Comparison of ENCODE assay signal across 9 mouse cellular contexts in the genomic region with DNA sequence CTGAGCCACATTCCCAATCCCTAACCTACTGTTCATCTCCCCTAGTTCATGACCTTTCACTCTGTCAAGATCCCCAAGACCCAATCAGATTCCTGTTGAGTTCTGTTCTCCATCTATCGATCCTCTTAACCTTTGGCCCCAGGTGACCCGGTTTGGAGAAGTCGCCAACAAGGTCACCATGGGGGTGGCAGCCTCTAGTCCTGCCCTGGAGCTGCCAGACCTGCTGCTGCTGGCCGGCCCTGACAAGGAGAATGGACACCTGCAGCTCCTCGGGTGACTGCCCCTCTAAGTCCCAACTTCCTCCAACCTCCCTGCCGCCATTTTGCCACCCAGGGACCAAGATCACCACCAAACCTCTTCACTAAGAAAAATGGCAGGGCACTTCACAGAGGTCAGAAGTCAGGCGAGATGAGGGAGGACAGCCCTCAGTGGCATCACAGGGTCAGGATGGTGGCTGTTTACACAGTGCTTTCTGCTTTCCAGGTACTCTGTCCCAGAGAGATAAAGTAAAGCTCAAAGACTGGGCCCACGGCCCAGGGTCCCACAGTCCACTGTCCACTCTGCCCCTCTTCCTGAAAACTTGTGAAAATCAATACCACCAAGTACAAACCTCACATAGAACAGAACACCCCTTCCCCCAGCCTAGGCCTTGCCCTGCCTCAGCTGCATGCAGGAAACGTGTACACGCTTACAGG. TPM values are rescaled to one million over a fixed set of nuclear protein-coding genes. Genes with fewer than 3 reads are reported as not detected.
A peak's percentile ranks its signal among the peaks of the same experiment; 100 is the strongest.
DNase-seq lines count a peak whose midpoint lies in the region; ATAC-seq lines count a peak whose summit lies in the region.
"Had no signal": no experiment of that assay in that cellular context is flagged by ENCODE, and none has a peak within 500 bp of the region (broad histone marks: within the 10 kb centered on the region; RNA-seq: fewer than 3 reads in every experiment).

No protein-coding gene starts in this region.

- no peaks in the 10 kb centered on the region for H3K27me3 ChIP-seq in limb, embryonic 15.5 days

- H3K27ac ChIP-seq in limb, embryonic 15.5 days = no peak overlapping the region; the same call in 1 of the 2 replicates

- H3K4me2 ChIP-seq in limb, embryonic 15.5 days = peak overlapping the region; percentile 82

- DNase-seq in cerebellum, adult 9-11 months = peak; percentile 67
- peak; percentile 47 to 62 for DNase-seq in right cerebral cortex, postnatal 10 days (ENCODE audit: low spot score in 2 of 2)
- no peak for DNase-seq in right cerebral cortex, postnatal 25 days
- DNase-seq in testis, postnatal 10 days (ENCODE audit: low spot score) = peak; percentile 41
- DNase-seq in adrenal gland, adult 18-20 months (ENCODE audit: low spot score in 2 of 2) = no peak
- no peak for DNase-seq in urinary bladder, adult 18-20 months (ENCODE audit: low spot score in 2 of 2)

- H3K36me3 ChIP-seq in limb, embryonic 15.5 days = peaks cover 16% of the 10 kb centered on the region

- ATAC-seq in cerebellum, adult (ENCODE audit: insufficient number of reproducible peaks, low FRiP score, low TSS enrichment) = no peak
- ATAC-seq in limb, embryonic 15.5 days (ENCODE audit: insufficient number of reproducible peaks, low FRiP score, low TSS enrichment, low read depth) = no peak

- peak overlapping the region; percentile 58 for H3K4me3 ChIP-seq in limb, embryonic 15.5 days

- H3K9me3 ChIP-seq in limb, embryonic 15.5 days = no peaks in the 10 kb centered on the region

- H3K4me1 ChIP-seq in limb, embryonic 15.5 days = peaks cover 24% of the 10 kb centered on the region

- WGBS in limb, embryonic 15.5 days = 83% methylated on average over 10 of the region's 10 CpGs

- H3K9ac ChIP-seq in limb, embryonic 15.5 days = no peak overlapping the region

RNA-seq across cellular contexts. Expression of gene Fam71e1, which starts 1.1 kb away (rescaled TPM):
- 9.7 and 12.8 TPM in 2 replicates for polyA plus RNA-seq in limb, embryonic 15.5 days (2015; fragmentation: Nextera tagmentation; extraction: Ambion mirVana)
- 1 to 10 TPM; 5.6 to 8.9 TPM for total RNA-seq in adrenal gland, adult 18-20 months (2021)

RNA-seq across cellular contexts. Expression of gene Emc10, which starts 1.2 kb away (rescaled TPM):
- 103 and 116 TPM in 2 replicates for polyA plus RNA-seq in limb, embryonic 15.5 days (2015; fragmentation: Nextera tagmentation; extraction: Ambion mirVana)
- 100 to 1,000 TPM in 1 of 2 experiments, 10 to 100 TPM in 1; 95.4 to 101 TPM for total RNA-seq in adrenal gland, adult 18-20 months (2021)

RNA-seq across cellular contexts. Expression of gene Mybpc2, which starts 26.9 kb away (rescaled TPM):
- 0.13 and 0.16 TPM in 2 replicates for polyA plus RNA-seq in limb, embryonic 15.5 days (2015; fragmentation: Nextera tagmentation; extraction: Ambion mirVana)
- under 1 TPM in 1 of 2 experiments, not detected in 1; 0.93 TPM for total RNA-seq in adrenal gland, adult 18-20 months (2021)
- polyA plus RNA-seq: C2C12 had no signal

RNA-seq across cellular contexts. Expression of gene Josd2, which starts 29.7 kb away (rescaled TPM):
- 92.9 and 121 TPM in 2 replicates for polyA plus RNA-seq in limb, embryonic 15.5 days (2015; fragmentation: Nextera tagmentation; extraction: Ambion mirVana)
- total RNA-seq in adrenal gland, adult 18-20 months (2021) = 10 to 100 TPM; 40.0 to 42.6 TPM

RNA-seq across cellular contexts. Expression of gene Aspdh, which starts 32.3 kb away (rescaled TPM):
- polyA plus RNA-seq in limb, embryonic 15.5 days (2015; fragmentation: Nextera tagmentation; extraction: Ambion mirVana) = 0.29 and 0.56 TPM in 2 replicates
- not detected for total RNA-seq in adrenal gland, adult 18-20 months (2021)
- polyA plus RNA-seq: C2C12 had no signal

Comparison
In these comparisons a context has a peak if more than half of its experiments do, and no peak if none do; other contexts are left out.
1. DNase-seq: peak in cerebellum, adult 9-11 months (single experiment), right cerebral cortex, postnatal 10 days (2 of 2) and testis, postnatal 10 days (single experiment); none in right cerebral cortex, postnatal 25 days (single experiment), adrenal gland, adult 18-20 months (0 of 2) and urinary bladder, adult 18-20 months (0 of 2).